Mouse (Mus musculus) cerebellum, adult 2 months (tissue): ENCODE data around the gene Slc44a5.

Source experiments
- CTCF ChIP-seq: fragments of 200-500 bp; IDR thresholded peaks from 2 replicates; pipeline ENCODE4 v1.5.1; 2011; ENCODE audit warnings: low read depth, mild to moderate bottlenecking, control low read depth, low read length, moderate library complexity, borderline replicate concordance; ENCODE audit not compliant: insufficient read depth
- POLR2A ChIP-seq: fragments of 200-500 bp; IDR thresholded peaks from 2 replicates; pipeline ENCODE4 v1.6.1; 2011; ENCODE audit warnings: low read length, control low read depth, borderline replicate concordance; ENCODE audit not compliant: insufficient read depth

GRCm38 (mm10) chr3:154174031-154174430, 200.8 kb downstream of the Slc44a5 start:
- TF ChIP-seq CTCF (no peak), POLR2A (no peak)
